Mouse (Mus musculus) splenic B cell, adult 2 months (primary cell): ENCODE data around the gene Trim29.

Experiments used
- DNase-seq: peaks from one replicate; pipeline ENCODE4 v3.0.0-alpha.2; 2011; ENCODE audit warnings: low read depth, low spot score
- H3K27me3 ChIP-seq: 2 replicates; pipeline ENCODE4 v1.6.1; 2012; ENCODE audit warnings: mild to moderate bottlenecking, low read length, moderate library complexity, mixed read lengths; ENCODE audit not compliant: control insufficient read depth, poor library complexity, insufficient read depth, severe bottlenecking
- H3K36me3 ChIP-seq: 2 replicates; pipeline ENCODE4 v1.6.1; 2012; ENCODE audit warnings: mild to moderate bottlenecking, low read length, moderate library complexity, mixed read lengths; ENCODE audit not compliant: control insufficient read depth, poor library complexity, insufficient read depth, severe bottlenecking

Trim29 gene

GRCm38 (mm10) chr9:43293058-43293457 lies 17.6 kb upstream of the Trim29 start:
- DNase-seq, result no peak
- no peaks in the 10 kb centered on the region for H3K27me3 ChIP-seq
- no peaks in the 10 kb centered on the region for H3K36me3 ChIP-seq

- Histone ChIP-seq H3K27me3 (no peaks in the 10 kb centered on the region), H3K36me3 (no peaks in the 10 kb centered on the region)
- DNase-seq, result no peak
Measured at GRCm38 (mm10) chr9:43300394-43300793, 10.3 kb upstream of the Trim29 start.

GRCm38 (mm10) chr9:43302989-43303388 lies 7.7 kb upstream of the Trim29 start:
- no peak for DNase-seq
- no peaks in the 10 kb centered on the region for H3K36me3 ChIP-seq
- H3K27me3 ChIP-seq, result no peaks in the 10 kb centered on the region

- no peaks in the 10 kb centered on the region for H3K36me3 ChIP-seq
- DNase-seq, result no peak
- no peaks in the 10 kb centered on the region for H3K27me3 ChIP-seq
Measured at GRCm38 (mm10) chr9:43305882-43306281, 4.8 kb upstream of the Trim29 start.

- no peaks in the 10 kb centered on the region for H3K36me3 ChIP-seq
- H3K27me3 ChIP-seq, result no peaks in the 10 kb centered on the region
- no peak for DNase-seq
Measured at GRCm38 (mm10) chr9:43309087-43309872, 1.4 kb upstream of the Trim29 start.

GRCm38 (mm10) chr9:43312190-43312589 lies 1.5 kb downstream of the Trim29 start:
- H3K36me3 ChIP-seq, result no peaks in the 10 kb centered on the region
- DNase-seq, result no peak
- no peaks in the 10 kb centered on the region for H3K27me3 ChIP-seq

- no peak for DNase-seq
Measured at GRCm38 (mm10) chr9:43313805-43314204, 3.2 kb downstream of the Trim29 start.

GRCm38 (mm10) chr9:43315320-43315950 lies 4.8 kb downstream of the Trim29 start:
- Histone ChIP-seq H3K27me3 (no peaks in the 10 kb centered on the region), H3K36me3 (no peaks in the 10 kb centered on the region)
- no peak for DNase-seq

More at GRCm38 (mm10) chr9:43313805-43314204, 3.2 kb downstream of the Trim29 start:
- Histone ChIP-seq H3K27me3 (no peaks in the 10 kb centered on the region), H3K36me3 (no peaks in the 10 kb centered on the region)

- H3K36me3 ChIP-seq, result no peaks in the 10 kb centered on the region
- no peaks in the 10 kb centered on the region for H3K27me3 ChIP-seq
- DNase-seq, result no peak
Measured at GRCm38 (mm10) chr9:43316466-43316865, 5.8 kb downstream of the Trim29 start.

- DNase-seq, result no peak
- no peaks in the 10 kb centered on the region for H3K36me3 ChIP-seq
- H3K27me3 ChIP-seq, result no peaks in the 10 kb centered on the region
Measured at GRCm38 (mm10) chr9:43318661-43319060, 8.0 kb downstream of the Trim29 start.

GRCm38 (mm10) chr9:43321951-43322350 lies 11.3 kb downstream of the Trim29 start:
- DNase-seq, result no peak
- no peaks in the 10 kb centered on the region for H3K27me3 ChIP-seq
- H3K36me3 ChIP-seq, result no peaks in the 10 kb centered on the region

GRCm38 (mm10) chr9:43322666-43323065 lies 12.0 kb downstream of the Trim29 start:
- Histone ChIP-seq H3K27me3 (no peaks in the 10 kb centered on the region), H3K36me3 (no peaks in the 10 kb centered on the region)
- DNase-seq, result no peak

GRCm38 (mm10) chr9:43325486-43325885 lies 14.8 kb downstream of the Trim29 start:
- no peaks in the 10 kb centered on the region for H3K27me3 ChIP-seq
- H3K36me3 ChIP-seq, result no peaks in the 10 kb centered on the region
- DNase-seq, result no peak

- no peak for DNase-seq
- H3K27me3 ChIP-seq, result no peaks in the 10 kb centered on the region
- no peaks in the 10 kb centered on the region for H3K36me3 ChIP-seq
Measured at GRCm38 (mm10) chr9:43326015-43326631, 15.5 kb downstream of the Trim29 start.
